Mouse (Mus musculus) myocyte (in vitro differentiated cells): Measurements from ENCODE around the gene Aff4.

Source experiments
- E2F4 ChIP-seq: IDR thresholded peaks from one replicate; pipeline ENCODE4 v1.6.1; 2011; ENCODE audit warnings: mild to moderate bottlenecking, control low read depth, moderate library complexity; ENCODE audit not compliant: insufficient read depth
- MYOG ChIP-seq, 3 experiments: IDR thresholded peaks; one replicate each; pipeline ENCODE4 v1.6.1; 2011; ENCODE audit warnings: control low read depth in 2 of 3, low read depth in 2 of 3, mild to moderate bottlenecking in 2 of 3; ENCODE audit not compliant: insufficient read length in 2 of 3, control insufficient read depth in 1 of 3, insufficient read depth in 1 of 3
- POLR2AphosphoS2 ChIP-seq: IDR thresholded peaks from one replicate; pipeline ENCODE4 v1.6.1; 2011; ENCODE audit warnings: low read depth, control low read depth; ENCODE audit not compliant: insufficient read length
- USF1 ChIP-seq: IDR thresholded peaks from one replicate; pipeline ENCODE4 v1.6.1; 2011; ENCODE audit warnings: low read depth, mild to moderate bottlenecking, control low read depth, moderate library complexity

GRCm38 (mm10) chr11:53469294-53469967, 118.8 kb downstream of the Aff4 start:
- no peak for TF ChIP-seq POLR2AphosphoS2
- TF ChIP-seq USF1: no peak
- TF ChIP-seq E2F4: no peak
- no peak for TF ChIP-seq MYOG (IDR thresholded peaks at IDR 0.05; ENCODE audit: control insufficient read depth in 1 of 3, insufficient read depth in 1 of 3, insufficient read length in 2 of 3, low read depth in 2 of 3)
